Mouse (Mus musculus) left cerebral cortex, postnatal 10 days (tissue): ENCODE measurements at regions not wholly inside any gene's neighbourhood (a gene's known extent, or its start where the extent isn't known, plus 50 kb on each side); places are given as distances from the start of the nearest gene placed in this dataset.
A peak's percentile ranks its signal among the peaks of the same experiment; 100 is the strongest.

Experiments
- DNase-seq, 2 experiments: peaks; one replicate each; pipeline ENCODE4 v3.0.0; 2021 to 2022; ENCODE audit warnings: low spot score in 2 of 2, mixed read lengths in 1 of 2; ENCODE audit errors: extremely low spot score in 1 of 2
- intact Hi-C: fragments of 180-260 bp; cut with DNase I; formaldehyde crosslinking; loops from one replicate; pipeline ENCODE4 v1.15.1; 2025

DNA sequence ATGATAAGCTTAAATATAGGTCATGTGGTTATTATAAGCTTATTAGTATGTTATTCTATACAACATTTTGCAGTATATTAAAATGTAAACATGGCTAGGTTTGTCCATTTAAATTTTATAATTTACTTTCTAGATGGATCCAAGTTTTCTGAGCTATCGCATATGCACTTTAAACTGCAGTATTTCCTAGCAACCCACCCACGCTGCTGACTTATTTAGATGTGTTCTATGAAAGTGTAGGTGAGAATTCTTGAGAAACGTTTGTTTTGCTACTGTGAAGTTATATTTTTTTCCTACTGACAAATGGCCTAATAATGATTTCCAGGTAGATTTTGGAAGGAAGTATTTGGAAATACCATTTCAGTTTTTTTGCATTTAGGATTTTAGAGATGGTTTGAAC is 308.0 kb downstream of the Gbe1 start:
- DNase-seq: no peak
- intact Hi-C loops: no loop called here

DNA sequence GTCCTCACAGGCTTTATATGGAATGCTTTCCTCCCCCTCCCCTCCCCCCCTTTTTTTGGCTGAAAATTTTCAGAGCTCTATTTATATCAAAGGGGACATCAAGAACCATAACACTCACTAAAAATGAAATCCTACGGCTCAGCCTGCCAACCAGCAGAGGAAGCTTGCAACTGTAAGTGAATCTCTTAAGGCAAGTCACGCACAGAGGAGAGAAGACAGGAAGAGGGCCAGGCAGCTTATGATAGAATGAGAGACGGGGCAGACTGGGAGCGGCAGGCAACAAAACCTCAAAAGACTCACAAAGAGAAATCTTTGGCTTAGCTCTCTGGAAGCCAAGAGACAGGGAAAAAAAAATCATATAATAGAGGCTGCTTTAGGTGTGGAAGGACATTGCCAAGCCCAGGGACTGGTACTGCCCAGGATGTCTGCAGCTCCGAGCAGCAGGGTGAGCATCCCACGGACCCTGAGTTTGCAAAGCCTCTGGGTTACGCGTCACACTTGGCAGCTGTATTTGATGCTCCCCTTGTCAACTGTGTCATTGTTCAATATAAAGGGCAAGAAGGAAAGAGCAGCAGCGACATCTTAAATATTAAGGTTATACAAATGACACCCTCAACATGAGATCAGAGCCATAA is 330.0 kb downstream of the Gbe1 start:
- intact Hi-C loops: no loop called here
- peak in 1 of 2 experiments; percentile 17 for DNase-seq

DNA sequence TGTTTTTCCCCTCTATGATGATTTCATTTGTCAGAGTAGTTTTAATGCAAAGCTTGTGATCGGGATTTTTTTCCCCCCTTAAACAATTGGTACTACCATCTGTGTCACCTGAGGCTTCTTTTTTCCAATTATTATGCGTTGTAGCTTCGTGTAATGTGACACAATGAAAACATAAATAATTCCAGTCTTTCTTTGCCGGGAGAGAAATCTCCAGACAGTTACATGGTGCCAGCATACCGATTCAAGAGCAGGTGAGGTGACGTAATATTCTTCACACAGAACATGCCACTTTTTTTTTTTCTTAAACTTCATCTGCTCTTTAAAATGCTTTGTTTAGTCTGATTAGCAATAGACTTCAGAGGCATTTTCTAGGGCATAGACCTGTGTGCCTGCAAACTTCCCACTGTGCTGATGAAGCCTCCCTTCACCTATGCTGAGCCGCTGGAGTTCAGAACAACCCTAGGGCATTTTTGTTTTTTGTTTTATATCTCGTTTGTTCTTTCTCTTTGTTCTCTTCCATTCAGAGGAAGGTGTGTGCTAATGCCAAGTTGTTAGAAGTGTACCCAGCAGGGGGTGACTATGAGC is 331.0 kb downstream of the Gbe1 start:
- intact Hi-C loops: no loop called here
- DNase-seq: no peak

DNA sequence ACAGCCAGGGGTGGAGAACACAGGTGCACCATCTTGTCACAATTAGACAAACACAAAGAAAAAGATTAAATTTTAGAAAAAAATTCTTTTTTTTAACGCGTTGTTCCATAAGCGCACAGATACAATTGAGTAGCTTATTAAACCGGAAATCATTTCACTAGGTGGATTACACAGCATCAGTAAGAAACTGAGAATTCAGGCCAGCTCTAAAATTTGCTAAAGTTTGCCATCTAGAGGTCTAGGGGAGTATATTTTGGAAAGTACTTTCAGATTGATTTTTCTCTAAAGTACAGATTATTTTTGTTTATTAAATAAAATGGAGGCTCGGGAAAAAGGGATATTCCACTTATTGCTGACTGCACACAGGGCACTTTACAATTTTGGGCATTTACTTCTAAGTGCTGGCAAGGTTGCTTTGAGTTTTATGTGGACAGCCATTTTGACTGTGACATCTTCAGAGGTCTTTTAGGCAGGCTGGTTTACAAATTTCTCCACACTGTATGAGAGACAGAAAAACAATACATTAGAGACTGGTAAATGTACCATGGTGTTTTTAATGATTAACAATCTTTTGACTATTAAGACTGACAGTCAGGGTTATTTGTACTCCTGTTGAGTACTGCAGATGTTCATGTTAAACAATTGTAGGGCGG is 340.8 kb downstream of the Gbe1 start:
- peak in 1 of 2 experiments; percentile 39 for DNase-seq
- intact Hi-C loops: loop anchor here (10.0 kb wide), 1 partner anchor 210 kb away; no protein-coding TSS in a partner anchor

DNA sequence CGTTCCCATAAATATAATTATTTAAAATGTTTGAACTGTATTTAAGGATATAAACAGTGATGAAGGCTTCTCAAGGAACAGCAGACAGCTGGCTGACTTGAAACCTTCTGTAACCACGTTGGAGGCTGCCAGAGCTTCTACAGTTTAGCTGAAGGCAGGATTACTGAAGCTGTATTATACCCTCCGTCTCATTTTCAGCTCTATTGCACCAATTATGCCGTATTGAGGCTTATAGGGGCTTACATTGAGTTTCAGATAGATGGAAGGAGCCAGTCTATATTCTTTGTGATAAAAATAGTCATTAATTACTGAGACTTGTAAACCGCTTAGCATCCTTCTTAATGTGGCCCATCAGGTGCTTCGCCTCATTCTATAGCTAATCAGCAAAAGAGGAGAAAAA is 376.1 kb downstream of the Gbe1 start:
- intact Hi-C loops: no loop called here
- no peak for DNase-seq

DNA sequence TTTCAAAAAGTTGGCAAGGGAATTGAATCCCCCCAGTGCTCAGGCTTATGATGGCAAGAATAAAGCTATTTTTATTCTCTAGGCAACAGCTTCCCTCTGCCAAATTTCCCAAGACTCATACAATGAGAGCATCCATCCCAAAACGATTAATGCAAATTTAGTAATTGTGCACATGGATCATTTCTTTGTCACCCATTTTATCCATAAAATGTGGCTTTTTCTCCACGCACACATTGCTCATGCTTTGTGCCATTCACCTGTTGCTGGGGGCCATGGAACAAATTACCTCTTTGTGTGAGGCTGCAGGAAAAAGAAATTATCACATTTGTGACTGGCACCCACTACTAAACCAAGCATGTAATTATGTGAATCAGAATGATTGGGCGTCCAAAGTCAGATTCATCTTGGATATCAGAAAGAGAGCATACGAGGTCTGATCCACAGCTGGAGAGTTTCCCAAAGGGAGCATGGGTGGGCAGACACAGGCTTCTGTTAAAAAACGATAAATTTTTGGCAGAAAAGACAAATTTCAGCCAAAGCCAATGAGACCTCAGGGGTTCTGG is 411.1 kb downstream of the Gbe1 start:
- intact Hi-C loops: no loop called here
- peak in 1 of 2 experiments; percentile 2 for DNase-seq

DNA sequence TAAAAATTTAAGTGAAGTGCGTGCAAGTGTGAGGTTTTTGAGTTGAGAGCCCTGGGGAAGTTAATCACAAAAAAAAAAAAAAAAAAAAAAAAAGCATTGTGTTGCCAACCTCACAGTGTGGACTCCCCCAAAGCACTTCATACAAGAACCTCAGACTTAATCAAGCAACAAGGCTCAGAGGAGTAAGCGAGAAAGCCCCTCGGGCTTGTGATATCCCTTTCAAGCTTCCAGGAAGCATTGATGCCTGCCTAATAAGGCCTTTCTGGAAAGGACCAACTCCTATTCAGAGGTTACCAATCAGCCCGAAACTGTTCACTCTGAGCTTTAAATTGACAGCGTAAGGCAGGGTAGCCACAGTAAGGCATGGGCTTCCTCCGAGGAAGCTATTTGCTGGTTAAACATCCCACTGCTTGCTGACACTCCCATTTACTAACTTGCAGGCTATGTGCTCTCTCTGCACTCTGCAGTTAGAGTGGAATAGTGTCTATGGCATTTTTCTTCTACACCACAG is 411.6 kb downstream of the Gbe1 start:
- DNase-seq: no peak
- intact Hi-C loops: no loop called here

DNA sequence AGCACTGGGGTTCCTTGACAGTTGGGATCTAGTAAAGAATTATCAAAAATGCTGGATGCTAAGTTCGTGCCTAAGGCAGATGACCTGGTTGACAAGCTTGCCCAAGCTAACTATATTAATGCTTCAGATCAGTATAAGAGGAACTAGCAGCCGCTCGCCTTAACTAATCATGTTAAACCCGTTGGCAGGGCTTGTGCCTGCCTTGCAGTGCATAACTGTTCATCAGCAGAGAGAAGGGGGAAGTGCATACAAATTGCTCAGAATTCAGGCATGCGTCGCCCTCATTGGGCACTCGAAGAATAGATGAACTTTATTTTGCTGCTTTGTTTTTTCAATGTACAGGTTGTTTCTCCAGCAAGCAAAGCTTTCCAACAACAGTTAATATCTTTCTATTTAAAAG is 419.3 kb downstream of the Gbe1 start:
- intact Hi-C loops: no loop called here
- DNase-seq: no peak

DNA sequence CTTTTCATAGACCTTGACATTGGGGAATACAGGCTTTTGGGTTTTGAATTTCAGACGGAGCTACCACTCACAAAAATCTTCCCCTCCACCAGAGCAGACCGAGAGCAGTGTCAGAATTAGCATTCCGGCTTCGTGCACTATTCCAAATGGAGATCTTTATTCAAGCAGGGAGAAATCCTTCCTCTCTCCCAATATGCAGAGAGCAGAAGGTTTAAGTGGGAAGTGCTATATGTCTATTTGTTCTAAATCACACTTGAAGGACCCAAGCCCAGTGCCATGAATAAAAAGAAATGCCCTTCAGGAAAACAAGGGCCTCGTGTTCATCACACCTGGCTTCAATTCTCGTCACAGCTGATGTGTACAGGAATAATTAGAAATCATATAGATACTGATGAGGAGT is 426.3 kb downstream of the Gbe1 start:
- DNase-seq: peak in 1 of 2 experiments; percentile 8
- intact Hi-C loops: no loop called here

DNA sequence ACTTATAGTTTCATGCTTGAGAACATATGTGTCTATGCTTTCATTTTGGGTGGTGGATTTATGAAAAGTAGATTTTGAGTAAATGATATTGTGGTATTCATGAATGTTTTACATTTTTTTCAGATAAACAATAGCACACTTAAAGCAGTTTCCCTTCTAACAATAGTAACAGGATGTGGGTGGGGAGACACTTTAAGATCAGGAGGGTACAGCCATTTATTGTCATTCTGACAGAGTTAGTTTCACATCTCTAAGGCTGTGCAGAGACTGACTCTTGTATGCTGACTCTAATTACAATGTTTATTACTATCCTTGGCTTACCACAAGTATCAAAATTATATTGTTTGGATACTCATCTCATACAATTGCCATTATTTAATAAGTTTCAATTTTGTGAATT is 440.5 kb downstream of the Gbe1 start:
- intact Hi-C loops: no loop called here
- DNase-seq: no peak

DNA sequence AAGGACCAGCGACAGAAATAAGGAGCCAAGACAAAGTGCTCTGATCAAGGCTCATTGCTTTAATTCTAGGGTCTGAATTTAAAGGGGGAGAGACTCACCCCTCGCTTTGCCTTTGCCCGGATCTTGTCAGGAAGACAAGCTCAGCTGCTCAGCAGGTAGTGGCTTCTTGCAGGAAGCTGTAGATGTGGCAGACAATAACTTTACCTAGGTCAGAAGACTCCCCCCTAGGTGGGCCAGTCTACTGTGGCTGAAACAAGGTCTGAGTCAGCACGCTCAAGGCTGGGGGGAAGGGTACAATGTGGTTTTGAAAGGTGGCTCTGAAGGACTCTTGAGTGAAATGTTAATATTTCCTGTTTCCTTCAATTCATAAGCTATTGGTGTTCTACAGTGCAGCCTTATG is 484.3 kb downstream of the Gbe1 start:
- intact Hi-C loops: no loop called here

DNA sequence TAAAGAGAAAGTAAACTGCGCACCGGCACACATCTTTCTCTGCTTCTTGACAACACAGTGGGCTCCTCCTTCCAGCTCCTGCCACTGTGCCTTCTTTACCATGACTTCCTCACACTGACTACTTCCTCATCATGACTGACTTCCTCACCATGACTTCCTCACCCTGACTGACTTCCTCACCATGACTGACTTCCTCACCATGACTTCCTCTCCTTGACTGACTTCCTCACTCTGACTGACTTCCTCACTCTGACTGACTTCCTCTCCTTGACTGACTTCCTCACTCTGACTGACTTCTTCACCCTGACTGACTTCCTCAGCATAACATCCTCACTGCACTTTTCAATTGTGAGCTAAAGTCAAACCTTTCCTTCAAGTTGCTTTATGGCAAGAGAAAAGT is 489.8 kb downstream of the Gbe1 start:
- no peak for DNase-seq
- intact Hi-C loops: no loop called here

More for the DNA sequence above, 484.3 kb downstream of the Gbe1 start:
- DNase-seq: no peak

DNA sequence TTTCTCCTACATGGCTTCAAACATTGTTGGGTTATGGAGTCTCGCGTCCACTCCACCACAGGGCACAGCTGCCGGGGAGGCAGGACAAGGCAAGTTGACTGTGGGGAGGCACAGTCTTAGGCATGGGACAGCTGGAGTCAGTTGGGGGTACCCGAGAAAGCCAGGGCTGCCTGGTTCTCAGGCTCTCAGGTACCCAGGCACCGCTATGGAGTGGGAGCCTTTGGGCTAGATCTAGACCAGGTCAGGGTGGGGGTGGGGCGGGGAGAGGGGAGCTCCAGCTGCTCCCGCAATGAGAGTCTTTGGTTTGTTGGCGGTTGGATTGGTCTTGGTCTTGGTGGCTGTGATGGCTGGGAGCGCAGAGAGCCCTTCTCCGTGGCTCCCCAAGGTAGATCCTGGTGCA is 512.2 kb downstream of the Gbe1 start:
- DNase-seq: no peak
- intact Hi-C loops: no loop called here

DNA sequence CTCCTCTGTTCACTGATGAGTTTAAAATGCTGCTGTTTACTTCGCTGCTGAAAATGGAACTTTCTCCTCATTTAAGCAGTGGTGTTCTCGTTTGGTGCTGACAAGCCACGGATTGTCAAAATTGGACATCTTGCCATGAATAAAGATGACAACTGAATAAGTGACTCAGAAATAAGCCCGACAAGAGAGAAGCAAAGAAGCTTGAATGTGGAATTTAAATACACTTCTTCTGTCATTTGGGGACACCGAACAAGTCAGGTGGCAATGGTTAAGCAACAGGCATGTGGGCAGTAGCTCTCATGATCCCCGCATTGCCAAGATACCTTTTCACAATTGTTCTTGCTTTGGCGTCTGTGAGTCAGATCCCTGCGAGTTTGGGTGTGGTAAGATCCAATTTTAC is 521.3 kb downstream of the Gbe1 start:
- intact Hi-C loops: no loop called here
- DNase-seq: peak in 1 of 2 experiments; percentile 59

DNA sequence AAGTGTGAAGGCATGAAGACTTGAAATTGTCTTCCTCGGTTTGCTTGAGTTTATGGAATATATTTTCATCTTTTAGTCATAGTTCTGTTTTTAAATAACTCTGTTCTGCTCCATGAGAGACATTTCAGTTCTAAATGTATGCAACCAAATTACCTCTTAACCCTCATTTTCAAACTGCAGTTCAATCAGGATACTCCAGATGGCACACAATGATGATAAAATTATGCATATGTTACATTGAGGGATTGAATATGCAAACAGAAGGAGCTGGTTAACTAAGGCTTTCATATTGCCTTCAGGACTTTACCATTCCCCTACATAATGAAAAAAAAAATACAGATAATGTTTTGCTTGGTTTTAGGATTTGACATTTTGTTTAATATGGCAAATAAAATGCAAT is 524.4 kb downstream of the Gbe1 start:
- intact Hi-C loops: no loop called here

DNA sequence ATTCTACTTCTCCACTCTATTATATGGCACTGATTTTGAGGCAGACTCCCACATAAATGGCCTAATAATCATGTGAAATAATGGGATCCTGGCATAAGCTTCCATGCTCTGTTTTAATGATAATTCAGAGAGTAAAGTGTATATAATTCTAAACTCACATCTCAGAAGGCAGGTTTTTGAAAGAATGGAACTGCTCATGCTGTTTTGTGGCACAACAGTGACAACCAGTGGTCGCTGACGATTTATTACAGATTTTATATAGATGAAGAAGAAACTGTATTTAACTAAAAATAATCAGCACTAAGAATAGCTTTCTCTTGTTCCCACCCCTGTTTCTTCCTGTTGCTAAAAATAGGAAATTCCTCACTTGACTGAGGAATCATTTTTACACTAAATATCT is 554.5 kb downstream of the Gbe1 start:
- peak in 1 of 2 experiments; percentile 46 for DNase-seq
- intact Hi-C loops: loop anchor here (10.0 kb wide), 1 partner anchor 213 kb away; no protein-coding TSS in a partner anchor

More for the DNA sequence above, 524.4 kb downstream of the Gbe1 start:
- peak in 1 of 2 experiments; percentile 23 for DNase-seq

DNA sequence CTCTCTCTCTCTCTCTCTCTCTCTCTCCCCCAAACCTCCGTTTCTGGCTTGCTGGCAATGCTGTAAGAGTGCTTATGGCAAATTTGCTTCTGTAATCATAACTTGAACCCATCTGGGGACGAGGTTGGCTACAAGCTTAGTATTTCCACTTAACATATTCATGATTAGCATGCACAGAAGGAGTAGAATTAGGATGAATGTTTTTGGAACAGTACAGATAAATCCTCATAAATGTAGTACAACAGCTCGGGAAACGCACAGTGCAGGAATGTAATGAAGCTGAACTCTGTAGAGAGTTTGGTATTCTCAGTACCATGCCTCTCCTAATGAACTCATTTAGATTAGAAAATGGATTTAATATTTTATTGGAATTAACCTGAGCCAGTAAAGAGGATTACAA is 555.5 kb downstream of the Gbe1 start:
- DNase-seq: peak in 1 of 2 experiments; percentile 16
- intact Hi-C loops: loop anchor here (10.0 kb wide), 1 partner anchor 214 kb away; no protein-coding TSS in a partner anchor

DNA sequence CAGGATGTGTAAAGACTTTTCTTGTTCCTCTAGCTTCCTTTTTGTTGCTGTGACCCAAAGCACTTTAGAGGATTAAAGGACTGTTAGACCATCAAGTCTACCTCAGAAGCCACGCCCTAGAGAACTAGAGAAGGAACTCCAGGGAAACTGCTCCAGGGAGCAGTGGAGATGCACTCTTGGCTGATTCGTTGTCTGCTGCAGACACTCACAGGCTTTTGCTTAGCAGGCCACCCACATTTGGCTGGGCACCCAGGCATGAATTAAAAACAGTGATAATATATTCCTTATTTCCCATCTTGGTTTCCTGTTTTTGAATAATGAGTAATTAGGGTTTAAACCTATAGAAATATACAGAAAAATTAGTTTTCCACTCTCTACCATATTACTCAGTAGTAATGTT is 560.3 kb downstream of the Gbe1 start:
- intact Hi-C loops: loop anchor here (10.0 kb wide), 1 partner anchor 321 kb away; no protein-coding TSS in a partner anchor
- no peak for DNase-seq

DNA sequence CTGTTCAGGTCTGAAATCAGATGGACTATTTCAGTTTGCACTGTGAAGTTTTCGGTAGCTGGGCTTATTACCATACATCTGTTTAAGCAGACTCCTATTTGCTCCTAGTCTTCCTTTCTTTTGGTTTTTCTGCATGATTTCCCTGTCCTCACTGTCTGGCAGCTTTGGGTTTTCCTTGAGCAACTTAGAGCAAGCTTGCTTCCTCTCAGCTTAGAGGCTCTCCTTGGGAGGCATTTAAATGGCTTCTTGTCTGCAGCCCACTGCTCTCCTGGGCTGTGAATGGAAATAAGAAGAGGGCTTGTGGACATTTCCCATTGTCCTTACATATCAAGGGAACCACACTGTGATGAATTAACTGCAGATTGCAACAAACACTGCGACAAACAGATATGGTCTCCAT is 566.9 kb downstream of the Gbe1 start:
- peak in 1 of 2 experiments; percentile 16 for DNase-seq
- intact Hi-C loops: no loop called here
